Mouse (Mus musculus): ENCODE data around the gene Arpp19.

Gene Arpp19

GRCm38 (mm10) chr9:75037451-75038356, at the start of gene Arpp19:
Gene Arpp19 (plus strand): TSS chr9:75037614.
- DNase-seq = peak; percentile 86

- DNase-seq = no peak
Measured at GRCm38 (mm10) chr9:74988893-74989460, 48.4 kb upstream of the Arpp19 start.

- DNase-seq = no peak
Measured at GRCm38 (mm10) chr9:74989990-74990389, 47.4 kb upstream of the Arpp19 start.

GRCm38 (mm10) chr9:74994611-74995257, 42.7 kb upstream of the Arpp19 start:
- peak; percentile 28 to 37 for DNase-seq

- no peak for DNase-seq
Measured at GRCm38 (mm10) chr9:74996349-74996748, 41.1 kb upstream of the Arpp19 start.

- no peak for DNase-seq
Measured at GRCm38 (mm10) chr9:74997976-74998375, 39.4 kb upstream of the Arpp19 start.

GRCm38 (mm10) chr9:75001006-75001405, 36.4 kb upstream of the Arpp19 start:
- no peak for DNase-seq

GRCm38 (mm10) chr9:75001611-75002204, 35.7 kb upstream of the Arpp19 start:
- no peak for DNase-seq

- DNase-seq = no peak
Measured at GRCm38 (mm10) chr9:75002262-75002661, 35.2 kb upstream of the Arpp19 start.

- DNase-seq = no peak
Measured at GRCm38 (mm10) chr9:75004203-75004602, 33.2 kb upstream of the Arpp19 start.

- DNase-seq = no peak
Measured at GRCm38 (mm10) chr9:75016591-75016990, 20.8 kb upstream of the Arpp19 start.

GRCm38 (mm10) chr9:75019181-75019580, 18.2 kb upstream of the Arpp19 start:
- DNase-seq = no peak

GRCm38 (mm10) chr9:75019592-75019991, 17.8 kb upstream of the Arpp19 start:
- DNase-seq = no peak

GRCm38 (mm10) chr9:75020561-75020960, 16.9 kb upstream of the Arpp19 start:
- DNase-seq = no peak

GRCm38 (mm10) chr9:75022546-75022945, 14.9 kb upstream of the Arpp19 start:
- no peak for DNase-seq

GRCm38 (mm10) chr9:75023150-75023894, 14.1 kb upstream of the Arpp19 start:
- DNase-seq = no peak

GRCm38 (mm10) chr9:75024089-75024488, 13.3 kb upstream of the Arpp19 start:
- DNase-seq = no peak

- DNase-seq = no peak
Measured at GRCm38 (mm10) chr9:75025689-75026088, 11.7 kb upstream of the Arpp19 start.

GRCm38 (mm10) chr9:75032408-75032807, 5.0 kb upstream of the Arpp19 start:
- DNase-seq = no peak

- no peak for DNase-seq
Measured at GRCm38 (mm10) chr9:75033141-75033540, 4.3 kb upstream of the Arpp19 start.

- DNase-seq = no peak
Measured at GRCm38 (mm10) chr9:75034691-75035090, 2.7 kb upstream of the Arpp19 start.

- no peak for DNase-seq
Measured at GRCm38 (mm10) chr9:75035944-75036343, 1.5 kb upstream of the Arpp19 start.

GRCm38 (mm10) chr9:75038357-75038688, 909 bp downstream of the Arpp19 start:
- no peak for DNase-seq
